Mouse (Mus musculus) liver, postnatal 0 days (tissue): ENCODE measurements at regions not wholly inside any gene's neighbourhood (a gene's known extent, or its start where the extent isn't known, plus 50 kb on each side); places are given as distances from the start of the nearest gene placed in this dataset.

ENCODE experiments used
- CTCF ChIP-seq: sonication (generic); IDR thresholded peaks from 2 replicates; pipeline ENCODE4 v1.5.1; 2016; ENCODE audit warnings: antibody characterized with exemption, low read depth
- EP300 ChIP-seq: IDR thresholded peaks from 2 replicates; pipeline ENCODE4 v1.6.1; 2016; ENCODE audit warnings: antibody characterized with exemption, low read depth, mild to moderate bottlenecking

- TF ChIP-seq EP300 (no peak), CTCF (no peak)
Measured at GRCm38 (mm10) chr11:63712053-63712864, 209.8 kb downstream of the Hs3st3b1 start.
